Mouse (Mus musculus): ENCODE results near the gene B4galt3. TPM values are rescaled to one million over a fixed set of nuclear protein-coding genes. Genes with fewer than 3 reads are reported as not detected.

B4galt3 gene
- 10 to 100 TPM; 28.5 to 44.8 (median 43.0) TPM for total RNA-seq (2022)

DNA sequence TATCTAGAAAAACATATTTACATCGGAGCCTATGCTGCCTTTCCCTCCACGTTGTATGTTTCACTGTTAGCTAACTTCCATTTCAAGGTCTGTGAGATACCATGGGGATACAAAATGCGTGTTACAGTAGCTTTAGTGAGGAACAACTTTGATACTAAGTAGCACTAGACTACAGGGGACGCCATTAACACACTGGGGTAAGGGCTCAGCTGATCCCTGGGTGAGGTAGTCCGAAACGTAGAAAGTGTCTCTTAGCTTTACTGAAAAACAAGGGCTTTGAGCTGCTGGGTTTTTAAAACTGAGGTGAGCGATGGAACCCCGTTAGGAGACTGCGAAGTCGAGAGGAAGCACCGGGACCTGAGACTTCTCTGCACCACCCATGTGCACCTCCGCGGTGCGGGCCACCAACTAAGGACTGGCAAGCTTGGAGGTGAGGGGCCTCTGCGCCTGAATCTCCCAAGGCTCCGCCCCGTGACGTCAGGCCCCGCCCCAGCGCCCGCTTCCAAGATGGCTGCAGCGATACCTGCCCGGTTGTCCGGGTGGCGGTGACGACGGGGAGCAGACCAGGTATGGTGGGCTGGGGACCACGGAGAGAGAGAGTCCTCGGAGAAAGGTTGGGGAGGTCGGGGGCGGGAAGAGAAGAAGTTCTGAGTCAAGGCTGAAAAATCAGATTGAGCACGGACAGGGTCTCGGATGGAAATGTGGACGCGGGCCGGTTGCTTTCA, at the start of gene B4galt3:
TSS of gene B4galt3 (plus strand) at position 481 of the 725 bp plus-strand sequence.
- DNase-seq: peak; percentile 93

DNA sequence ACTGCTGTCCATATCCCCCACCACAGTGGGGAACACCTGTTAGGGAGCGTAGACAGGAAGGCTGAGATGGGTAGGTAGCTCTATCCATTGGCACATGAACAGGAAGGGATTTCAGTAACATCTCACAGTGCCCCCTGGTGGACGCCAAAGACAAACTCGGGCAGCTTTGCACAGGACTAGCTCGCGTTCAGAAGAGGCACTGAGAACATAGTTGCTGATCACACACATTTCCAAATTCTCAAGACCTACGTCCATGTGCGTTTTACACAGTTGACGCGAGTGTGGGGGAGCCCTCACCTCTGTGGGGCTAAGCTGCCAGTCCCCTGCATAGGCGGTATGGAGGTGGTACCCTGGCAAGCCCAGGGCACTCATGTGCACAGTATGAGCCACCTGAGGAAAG, 49.3 kb upstream of the B4galt3 start:
- DNase-seq: peak; percentile 78

DNA sequence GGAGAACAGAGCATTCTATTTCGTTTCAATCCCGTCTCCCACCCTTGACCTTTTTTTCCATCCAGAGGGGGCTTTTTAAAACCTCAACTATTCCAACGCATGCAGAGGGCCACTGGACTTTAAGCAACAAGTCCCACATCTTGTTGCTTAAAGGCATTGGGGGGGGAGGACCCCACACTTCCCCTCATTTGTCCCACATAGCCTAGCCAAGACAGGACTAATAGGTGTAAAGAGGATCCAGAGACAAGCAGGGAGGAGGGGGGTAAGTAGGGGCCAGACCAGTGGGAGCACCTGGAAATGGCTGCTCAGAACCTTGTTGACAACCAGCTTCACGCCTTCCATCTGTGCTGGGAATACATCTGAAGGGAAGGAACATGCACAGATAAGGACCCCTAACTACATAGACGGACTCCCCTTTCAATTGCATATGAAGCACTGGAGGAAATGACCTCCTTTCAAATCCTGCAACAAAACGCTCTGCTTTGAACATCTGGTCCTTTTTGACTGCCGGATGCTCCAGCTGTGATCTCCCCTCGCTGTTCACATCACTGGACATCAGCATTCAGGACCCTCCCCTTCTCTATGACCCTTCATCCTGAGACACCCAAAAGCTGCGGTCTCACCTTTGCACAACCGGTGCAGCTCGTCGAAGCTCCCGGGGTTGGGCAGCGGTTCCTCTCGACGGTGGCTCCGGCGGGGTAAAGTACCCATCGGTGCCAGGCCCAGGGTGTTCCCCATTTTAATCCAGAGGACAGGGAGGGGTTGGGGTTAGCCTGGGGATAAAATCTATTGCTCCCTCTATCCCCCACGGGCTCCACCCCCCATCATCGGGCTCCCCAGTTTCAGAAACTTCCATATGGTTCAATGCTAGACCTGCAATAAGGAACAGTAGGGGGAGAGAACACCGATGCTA, 48.6 kb upstream of the B4galt3 start:
- DNase-seq: no peak

DNA sequence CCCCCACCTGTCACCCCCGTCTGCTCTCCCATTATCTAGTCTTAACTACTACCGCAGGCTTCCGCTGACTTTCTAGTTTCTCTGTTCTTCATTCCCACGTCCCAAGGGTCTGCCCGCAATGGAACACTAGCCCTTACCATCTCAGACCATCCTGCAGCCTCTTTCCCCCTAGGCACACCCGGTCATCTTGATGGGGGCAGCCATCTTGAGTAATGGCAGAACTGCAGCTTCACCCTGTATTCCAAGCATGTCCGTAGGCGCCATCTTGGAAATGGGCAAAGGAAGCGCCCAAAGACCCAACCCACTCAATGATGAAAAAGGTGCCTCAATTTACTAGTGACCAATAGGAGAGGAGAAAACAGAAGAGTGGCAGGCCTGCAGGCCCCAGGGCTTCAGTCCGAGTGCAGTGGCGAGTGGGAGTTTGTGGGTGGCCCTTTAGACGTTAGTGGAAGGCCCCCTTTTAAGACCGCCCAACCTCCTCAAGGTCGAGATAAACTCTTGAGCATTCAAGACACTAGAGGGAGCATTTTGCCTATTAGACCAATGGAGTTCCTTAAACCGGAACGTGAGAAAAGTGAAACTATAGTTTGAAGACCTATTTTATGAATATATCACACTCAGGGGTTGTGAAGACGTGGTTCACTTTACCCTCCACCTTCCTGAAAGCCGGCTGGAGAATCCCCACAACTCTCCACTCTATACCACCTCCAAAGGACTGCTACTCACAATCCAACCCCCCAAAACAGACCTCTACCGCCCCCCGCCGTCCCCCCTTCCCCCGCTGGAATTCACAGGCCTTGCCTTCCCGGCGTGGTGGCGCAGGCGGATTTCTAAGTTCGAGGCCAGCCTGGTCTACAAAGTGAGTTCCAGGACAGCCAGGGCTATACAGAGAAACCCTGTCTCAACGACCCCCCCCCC, 47.6 kb upstream of the B4galt3 start, which contains the start of gene Tomm40l:
TSS of gene Tomm40l (minus strand) at position 277 of the 918 bp plus-strand sequence.
- DNase-seq: peak; percentile 99

DNA sequence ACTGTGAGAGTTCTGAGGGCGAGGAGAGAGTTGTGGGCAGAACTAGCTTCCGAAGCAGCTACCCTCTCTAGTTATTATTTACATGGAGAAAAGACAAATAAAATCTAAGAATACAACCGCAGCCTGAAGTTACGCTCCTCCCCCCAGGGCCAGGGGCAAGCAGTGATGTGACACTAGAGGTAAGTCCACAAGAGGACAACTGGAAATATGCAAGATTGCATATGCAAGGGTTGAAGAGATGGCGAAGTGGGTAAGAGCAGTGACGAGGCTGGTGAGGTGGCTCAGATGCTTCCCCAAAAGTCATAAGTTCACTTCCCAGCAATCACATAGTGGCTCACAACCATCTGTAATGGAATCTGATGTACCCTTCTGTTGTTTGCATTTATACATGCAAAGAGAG, 47.0 kb upstream of the B4galt3 start:
- no peak for DNase-seq

DNA sequence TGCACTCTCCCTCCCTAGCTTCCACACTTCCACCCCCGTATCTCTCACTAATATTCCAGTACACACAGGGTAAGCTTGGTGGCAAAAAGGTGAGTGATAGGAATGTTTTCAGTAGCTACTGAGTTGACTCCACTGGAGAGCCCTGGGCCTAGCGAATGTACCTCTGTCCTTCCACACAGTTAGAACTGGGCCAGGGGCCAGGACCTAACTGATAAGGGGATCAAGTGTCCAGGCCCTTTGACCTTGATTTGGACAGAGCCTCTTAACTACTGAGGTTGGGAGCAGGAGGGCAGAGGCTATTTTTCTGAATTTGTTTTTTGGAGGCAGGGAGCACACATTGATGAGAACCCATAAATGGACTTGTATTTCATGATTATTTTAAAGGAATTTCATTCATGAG, 46.3 kb upstream of the B4galt3 start:
- peak; percentile 82 for DNase-seq

DNA sequence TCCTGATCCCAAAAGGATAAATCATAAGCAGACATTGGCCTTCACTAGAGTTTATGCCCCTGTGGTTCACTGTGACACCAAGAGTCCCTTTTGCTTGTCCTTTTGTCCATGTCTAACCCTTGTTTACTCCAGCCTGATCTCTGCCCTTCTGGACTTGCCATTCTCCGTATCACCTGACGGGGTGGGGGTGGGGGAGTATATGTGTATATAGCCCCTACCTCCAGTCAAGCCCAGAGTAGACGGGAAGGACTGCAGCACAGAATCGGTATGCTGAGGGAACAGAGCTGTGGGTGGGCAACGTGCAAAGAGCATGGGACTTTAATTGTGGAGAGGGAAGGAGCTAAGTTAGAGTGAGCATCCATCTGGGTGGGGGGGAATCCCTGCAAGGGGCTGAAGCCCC, 45.3 kb upstream of the B4galt3 start, which contains the start of gene Apoa2:
TSS of gene Apoa2 (plus strand) at position 198 of the 400 bp plus-strand sequence.
- DNase-seq: no peak

DNA sequence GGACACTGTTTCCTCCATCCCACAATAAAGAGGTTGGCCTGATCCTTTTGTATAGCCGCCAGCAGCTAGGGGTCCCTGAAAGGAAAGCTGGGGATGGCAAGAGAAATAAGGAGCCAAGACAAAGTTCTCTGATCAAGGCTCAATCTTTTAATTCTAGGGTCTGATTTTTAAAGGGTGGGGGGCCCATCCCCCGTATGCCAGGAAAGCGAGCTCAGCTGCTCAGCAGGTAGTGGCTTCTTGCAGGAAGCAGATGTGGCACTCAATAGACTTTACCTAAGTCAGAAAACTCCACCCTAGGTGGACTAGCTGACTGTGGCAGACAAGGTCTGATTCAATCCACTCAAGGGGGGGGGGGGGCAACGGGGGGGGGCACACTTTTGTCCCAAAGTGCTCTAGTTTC, 43.3 kb upstream of the B4galt3 start:
- no peak for DNase-seq

DNA sequence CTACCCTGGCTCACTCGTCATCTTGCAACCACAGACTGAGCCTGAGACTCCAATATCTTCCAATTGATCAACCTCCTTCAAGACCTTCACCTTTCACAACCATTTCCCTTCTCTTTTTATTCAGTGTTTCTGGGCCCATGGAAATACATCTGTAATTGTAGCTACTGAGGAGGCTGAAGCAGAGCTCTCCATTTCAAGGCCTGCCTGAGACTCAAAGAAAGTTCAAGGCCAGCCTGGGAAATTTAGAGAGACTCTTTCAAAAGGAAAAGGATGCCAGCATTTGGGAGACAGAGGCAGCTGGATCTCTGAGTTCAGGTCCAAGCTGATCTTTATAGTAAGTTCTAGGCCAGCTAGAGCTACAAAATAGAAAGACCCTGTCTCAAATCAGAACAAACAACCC, 42.2 kb upstream of the B4galt3 start:
- no peak for DNase-seq

DNA sequence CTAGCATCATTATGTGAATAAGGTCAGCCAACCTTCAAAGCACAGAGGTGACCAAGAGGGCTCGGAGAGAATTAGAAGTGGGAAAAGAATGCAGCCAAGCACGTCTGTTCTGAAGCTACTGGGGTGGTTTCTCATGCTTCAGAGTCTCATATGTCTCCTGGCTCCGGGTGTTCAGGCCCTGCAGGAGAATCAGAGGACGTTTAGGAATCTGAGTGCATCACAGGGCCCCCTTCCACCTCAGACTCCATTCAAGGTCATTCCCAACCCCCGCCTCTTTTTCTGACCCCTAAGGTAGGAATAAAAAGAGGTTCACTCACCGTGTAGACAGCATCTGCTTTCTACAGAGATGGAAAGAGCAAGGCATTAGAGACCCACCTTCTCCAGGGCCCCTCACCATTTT, 40.4 kb upstream of the B4galt3 start:
- no peak for DNase-seq

DNA sequence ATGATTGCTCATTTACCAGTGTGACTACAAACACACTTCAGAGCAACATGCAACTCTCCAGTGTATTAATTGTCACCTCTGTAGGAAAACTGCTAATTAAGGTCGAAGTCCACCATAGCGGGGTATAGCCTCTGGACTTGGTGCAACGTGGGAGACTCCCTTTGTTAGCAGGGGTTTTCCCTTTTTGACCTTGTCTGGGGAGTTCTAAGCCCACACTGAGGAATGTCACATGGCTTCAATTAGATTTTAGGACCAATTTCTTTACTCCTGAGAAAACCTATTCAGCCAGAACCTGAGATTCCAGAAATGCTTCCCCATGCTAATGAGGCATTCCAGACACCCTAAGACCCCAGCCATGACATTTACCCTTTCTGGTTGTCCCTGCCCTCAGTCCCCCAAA, 39.9 kb upstream of the B4galt3 start:
- no peak for DNase-seq

DNA sequence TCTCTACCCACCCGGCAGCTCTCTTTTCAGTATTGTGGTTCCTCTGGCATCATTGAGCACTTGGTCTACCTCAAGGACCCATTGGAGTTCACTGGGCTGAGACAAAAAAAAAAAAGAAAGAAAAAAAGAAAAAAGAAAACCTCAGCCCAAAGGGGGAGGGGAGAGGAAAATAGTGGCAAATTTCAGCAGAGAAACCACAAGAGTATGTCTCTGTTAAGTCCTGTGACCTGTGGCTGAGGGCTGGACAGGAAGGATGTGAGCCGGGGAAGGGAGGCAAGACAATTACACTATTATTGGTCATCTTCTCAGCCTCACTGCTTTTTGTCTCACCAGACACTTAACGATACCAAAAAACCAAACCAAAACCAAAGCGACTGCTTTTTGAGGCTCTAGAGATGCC, 38.3 kb upstream of the B4galt3 start:
- no peak for DNase-seq

DNA sequence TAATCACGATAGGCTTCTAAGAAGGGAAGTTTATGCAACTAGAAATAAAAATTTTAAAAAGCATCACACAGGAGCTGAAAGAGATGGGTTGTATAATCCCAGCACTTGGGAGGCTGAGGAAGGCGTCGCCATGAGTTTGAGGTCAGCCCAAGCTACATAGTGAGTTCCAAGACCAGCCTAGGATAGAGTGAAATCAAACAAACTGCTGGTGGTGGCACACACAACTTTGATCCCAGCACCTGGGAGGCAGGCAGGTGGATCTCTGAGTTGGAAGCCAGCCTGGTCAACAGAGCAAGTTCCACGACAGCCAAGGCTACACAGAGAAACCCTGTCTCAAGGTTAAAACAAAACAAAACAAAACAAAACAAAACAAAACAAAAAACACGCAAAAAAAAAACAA, 37.8 kb upstream of the B4galt3 start:
- DNase-seq: no peak

DNA sequence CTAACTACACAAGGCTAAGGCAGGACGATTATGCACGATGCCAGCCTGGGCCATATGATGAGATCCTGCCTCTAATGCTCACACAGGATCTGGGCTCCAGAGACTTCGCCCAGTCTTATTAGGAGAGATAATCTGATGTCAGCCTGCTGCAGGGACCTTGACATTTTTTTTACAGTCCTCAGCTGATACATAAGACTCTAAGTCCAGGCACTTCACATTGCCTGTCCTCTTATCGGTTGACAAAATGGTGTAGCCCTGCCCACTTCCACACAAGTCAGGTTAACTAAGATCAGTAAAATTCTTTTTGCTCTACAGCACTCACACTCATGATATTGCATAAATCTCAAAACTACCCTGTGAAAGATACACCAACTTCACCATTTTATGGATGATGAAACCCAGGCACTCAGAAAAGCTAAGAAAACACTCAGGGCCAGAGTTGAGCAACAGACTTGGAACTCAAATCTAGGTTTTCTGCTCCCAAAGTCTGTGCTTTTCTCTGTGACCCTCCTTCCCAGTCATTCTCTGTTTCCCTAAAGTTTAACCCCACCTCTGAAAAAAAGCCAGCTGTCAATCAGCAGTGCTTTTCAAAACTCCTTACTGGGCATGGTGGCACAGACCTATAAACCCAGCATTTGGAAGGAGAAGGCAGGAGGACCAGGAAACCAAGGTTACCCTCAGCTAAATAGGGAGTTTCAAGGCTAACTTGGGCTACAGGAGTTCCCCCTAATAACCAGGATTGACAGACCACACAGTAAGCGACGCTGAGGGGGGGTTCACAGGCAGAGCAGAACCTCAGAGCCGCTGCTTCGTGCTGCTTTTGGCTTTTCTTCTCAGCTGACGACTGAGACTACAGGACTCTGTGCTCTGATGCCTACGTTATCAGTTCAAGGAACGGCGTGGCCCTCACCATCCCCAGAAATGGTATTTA, 37.1 kb upstream of the B4galt3 start:
- DNase-seq: no peak

DNA sequence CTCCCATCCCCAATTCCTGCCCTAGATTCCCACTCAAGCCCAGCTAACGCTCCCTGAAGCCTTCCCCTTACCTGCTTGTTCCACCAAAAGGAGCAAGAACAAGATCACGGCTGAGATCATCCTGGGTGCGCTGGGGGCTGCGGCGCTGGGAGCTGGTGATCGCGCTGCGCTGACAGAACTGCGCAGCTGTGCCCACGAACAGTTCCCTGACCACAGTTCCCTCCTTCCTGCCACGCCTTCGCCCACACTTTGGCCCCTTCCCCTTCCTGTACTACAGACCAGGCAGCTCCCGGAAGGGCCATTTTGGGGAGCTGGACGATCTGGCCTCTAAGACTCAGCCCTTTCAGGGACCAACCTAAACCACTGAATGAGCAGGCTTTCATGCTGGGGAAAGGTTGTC, 36.0 kb upstream of the B4galt3 start, which contains the start of gene Fcer1g:
TSS of gene Fcer1g (minus strand) at position 240 of the 400 bp plus-strand sequence.
- no peak for DNase-seq

DNA sequence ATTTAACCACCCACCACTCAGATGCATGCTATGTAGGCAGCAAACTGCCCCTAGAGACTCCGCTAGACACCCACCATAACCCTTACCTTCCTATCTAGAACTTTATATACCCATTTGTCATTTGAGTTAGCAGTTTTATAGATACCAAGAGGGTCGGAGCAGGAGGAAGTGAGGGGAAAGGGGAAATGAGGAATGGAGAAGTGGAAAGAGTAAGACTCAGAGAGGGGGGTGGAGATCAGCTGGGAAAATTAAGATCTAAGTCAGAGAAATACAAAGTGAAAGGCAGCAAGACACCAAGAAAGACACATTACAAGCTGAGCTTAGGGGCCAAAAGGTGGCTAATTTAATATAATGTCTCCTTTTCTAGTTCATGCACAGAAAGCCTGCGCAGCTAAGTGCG, 35.6 kb upstream of the B4galt3 start:
- DNase-seq: no peak

DNA sequence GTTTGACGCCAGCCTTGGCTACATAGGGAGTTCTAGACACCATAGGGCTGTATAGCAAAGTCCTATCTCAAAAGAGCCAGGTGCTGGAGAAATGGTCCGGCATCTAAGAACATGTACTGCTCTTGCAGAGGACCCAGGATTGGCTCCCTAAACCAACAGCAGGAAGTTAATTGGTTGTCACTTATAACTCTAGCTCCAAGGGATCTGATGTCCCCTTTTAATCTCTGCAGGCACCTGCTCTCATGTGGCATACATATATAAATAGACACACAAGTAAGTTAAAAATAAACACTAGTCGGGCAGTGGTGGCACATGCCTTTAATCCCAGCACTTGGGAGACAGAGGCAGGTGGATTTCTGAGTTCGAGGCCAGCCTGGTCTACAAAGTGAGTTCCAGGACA, 34.3 kb upstream of the B4galt3 start:
- no peak for DNase-seq

DNA sequence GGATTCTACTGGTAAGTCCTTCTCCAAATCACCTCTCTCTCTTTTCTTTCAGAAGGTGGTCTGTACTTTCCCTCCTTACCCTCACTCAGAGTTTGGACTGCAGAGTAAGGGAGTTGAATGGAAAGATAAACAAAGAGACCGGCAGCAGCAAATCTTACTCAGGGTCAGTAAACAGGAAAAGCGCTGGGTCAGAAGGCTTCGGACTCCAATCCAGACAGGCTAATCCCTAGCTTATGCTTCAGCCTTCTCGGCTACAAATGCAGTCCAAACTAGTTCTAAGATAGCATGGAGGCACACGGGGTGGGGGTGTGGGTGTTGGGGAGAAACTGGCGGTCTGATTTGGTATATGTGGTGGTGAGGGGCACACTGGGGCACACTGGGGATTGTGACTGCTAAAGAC, 32.7 kb upstream of the B4galt3 start:
- DNase-seq: no peak

DNA sequence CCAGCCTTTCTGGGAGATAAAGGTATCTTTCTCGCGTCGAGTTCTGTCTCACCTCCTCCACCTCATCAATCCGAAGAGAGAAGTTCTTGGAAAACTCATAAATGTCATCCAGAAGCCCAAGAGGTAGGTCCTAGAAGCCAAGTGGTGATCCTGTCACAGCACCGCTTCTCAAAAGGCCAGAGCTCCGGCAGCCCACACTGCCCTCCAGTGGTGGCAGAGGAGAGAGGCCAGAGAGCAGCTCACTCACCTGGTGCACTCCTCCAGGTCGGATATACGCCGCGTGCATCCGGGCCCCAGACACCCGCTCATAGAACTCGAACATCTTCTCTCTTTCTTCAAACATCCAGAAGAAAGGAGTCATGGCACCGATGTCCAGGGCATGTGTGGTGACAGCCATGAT, 31.7 kb upstream of the B4galt3 start:
- peak; percentile 60 for DNase-seq

DNA sequence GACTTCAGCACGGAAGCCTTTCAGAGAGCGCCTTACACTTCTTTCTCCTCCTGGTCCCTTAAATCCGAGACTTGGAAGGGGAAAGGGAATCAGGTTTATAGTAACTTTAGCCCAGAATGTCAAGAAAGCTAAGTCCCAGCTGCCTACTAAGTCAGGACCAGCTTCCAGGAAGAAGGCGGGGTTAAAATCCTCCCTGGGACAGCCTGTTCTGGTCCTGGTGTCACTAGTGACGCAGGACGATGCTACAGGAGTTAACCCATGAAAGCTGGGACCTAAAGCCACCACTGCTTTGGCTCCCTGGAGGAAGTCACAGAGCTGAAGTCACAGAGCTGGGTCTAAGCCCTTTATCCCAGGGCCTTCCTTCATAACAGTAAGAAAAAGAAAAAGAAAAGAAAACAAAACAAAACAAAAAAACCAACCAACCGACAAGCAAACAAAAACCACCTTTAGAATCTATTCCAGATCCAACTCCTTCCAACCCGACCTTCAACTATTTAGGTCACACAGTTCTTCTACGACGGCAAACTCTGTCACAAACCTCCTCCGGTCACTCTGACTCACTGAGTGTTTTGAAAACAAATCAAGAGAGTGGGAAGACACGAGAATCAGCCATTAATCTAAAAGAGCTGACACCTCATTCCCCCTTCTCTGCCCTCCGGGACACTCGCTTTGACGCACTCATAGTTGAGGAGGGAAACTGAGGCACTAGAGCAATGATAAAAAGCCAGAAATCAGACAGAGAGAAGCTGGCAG, 30.0 kb upstream of the B4galt3 start:
- peak; percentile 70 for DNase-seq

All from adrenal gland, adult 8-10 months (tissue).